Mouse (Mus musculus) macrophage (primary cell): Measurements from ENCODE around the gene Foxf2. TPM values are rescaled to one million over a fixed set of nuclear protein-coding genes. Genes with fewer than 3 reads are reported as not detected.

ENCODE experiments used
- H3K27ac ChIP-seq: fragments of 350-480 bp; formaldehyde crosslinking; 2 replicates; pipeline ENCODE4 v1.9.0; 2021
- H3K36me3 ChIP-seq: fragments of 350-480 bp; formaldehyde crosslinking; 2 replicates; pipeline ENCODE4 v1.9.0; 2021; ENCODE audit errors: inconsistent target
- H3K4me3 ChIP-seq: fragments of 350-480 bp; formaldehyde crosslinking; 2 replicates; pipeline ENCODE4 v1.9.0; 2021; ENCODE audit errors: inconsistent target
- H3K79me2 ChIP-seq: fragments of 350-480 bp; formaldehyde crosslinking; 2 replicates; pipeline ENCODE4 v1.9.0; 2021; ENCODE audit errors: inconsistent target
- WGBS: methylation state at CpG from one replicate; pipeline ENCODE4 v1.1.7; 2026; ENCODE audit warnings: inconsistent platforms; ENCODE audit not compliant: missing documents; 5-methylcytosine and 5-hydroxymethylcytosine counted together
- polyA plus RNA-seq: library from polyadenylated mRNA; stranded (reverse); fragments of 250-400 nt; gene quantifications from 3 replicates; pipeline ENCODE4 v1.2.4, GENCODE M21; 2018; ENCODE audit warnings: inconsistent platforms
- total RNA-seq, 78 experiments: library from RNA; depleted of rRNA; stranded (reverse); fragments of 250-400 nt; gene quantifications; 1 replicate in 9 of 78; 2 replicates in 24 of 78; 3 replicates in 43 of 78; 4 replicates in 2 of 78; pipeline ENCODE4 v1.2.4; 2018; ENCODE audit warnings: inconsistent platforms in 56 of 78

Gene Foxf2
- not detected for total RNA-seq (2018; cell fraction: chromatin; rRNA removed)
- not detected for total RNA-seq (2018; cell fraction: cytosol; rRNA removed)
- total RNA-seq (2018; cell fraction: nucleus; rRNA removed) = not detected
- not detected in 3 replicates for polyA plus RNA-seq

DNA sequence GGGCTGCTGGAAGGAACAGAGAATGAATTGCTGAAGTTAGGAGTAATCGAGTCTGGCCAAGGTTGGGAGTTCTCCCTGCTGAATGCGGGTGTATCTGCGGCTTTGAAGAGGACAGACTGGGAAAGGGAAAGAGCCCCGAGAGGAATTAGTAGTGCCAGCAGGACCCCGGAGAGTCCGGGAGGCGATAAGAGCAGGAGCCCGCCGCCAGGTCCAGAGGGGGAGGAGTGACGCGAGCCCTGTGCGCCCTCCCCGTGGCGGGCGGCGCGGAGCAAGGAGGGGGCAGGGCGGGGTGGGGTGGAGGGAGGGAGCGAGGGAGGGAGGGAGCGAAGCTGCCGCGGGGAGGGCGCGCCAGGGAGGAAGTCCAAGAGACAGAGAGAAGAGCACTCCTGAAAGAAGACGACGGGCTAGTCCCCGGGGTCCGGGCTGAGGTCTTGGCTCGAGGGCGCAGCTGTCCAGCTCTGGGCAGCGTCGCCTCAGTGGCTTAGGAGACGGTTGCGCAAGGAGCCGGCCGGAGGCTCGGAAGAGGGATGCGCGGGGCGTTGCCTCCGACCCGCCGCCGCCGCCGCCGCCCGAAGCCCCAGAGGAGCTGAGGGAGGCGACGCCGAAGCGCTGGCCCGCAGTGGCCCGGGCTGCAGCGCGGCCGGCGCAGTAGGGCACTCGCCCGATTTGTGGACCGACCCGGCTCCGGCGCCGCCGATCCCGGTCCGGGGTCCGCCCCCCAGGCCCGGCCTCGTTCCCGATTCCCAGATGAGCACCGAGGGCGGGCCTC, at the start of gene Foxf2:
TSS of gene Foxf2 (plus strand) at position 484 of the 769 bp plus-strand sequence.
- H3K36me3 ChIP-seq = no peaks in the 10 kb centered on the region
- 2% methylated on average over 69 of the region's 74 CpGs for WGBS
- no peaks in the 10 kb centered on the region for H3K79me2 ChIP-seq
- no peak within 1 kb of the TSS for H3K4me3 ChIP-seq
- H3K27ac ChIP-seq = no peak within 1 kb of the TSS

- Histone ChIP-seq H3K79me2 (no peaks in the 10 kb centered on the region), H3K36me3 (no peaks in the 10 kb centered on the region), H3K27ac (no peak overlapping the region), H3K4me3 (no peak overlapping the region)
- 94% methylated on average over 4 of the region's 4 CpGs for WGBS
These were observed 48.9 kb upstream of the Foxf2 start for GRCm38 (mm10) chr13:31576696-31577095.

DNA sequence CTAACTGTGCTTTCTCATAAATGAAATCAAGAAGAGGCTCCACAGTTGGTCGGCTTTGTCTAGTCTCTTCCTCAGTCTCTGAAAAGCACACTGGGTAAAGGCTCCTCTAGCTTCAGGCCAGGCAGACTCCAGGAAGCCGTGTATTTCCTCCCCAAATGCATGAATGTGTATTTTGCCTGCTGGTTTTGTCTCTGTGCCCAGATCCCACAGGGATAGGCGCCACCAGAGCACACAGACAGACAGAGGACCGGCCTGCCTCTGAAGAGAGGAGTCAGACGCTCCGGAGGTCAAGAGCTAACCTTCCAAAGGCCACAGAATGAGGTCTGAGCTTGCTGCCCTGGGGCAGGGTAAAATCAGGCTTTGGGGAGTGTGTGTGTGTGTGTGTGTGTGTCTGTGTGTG, 48.0 kb upstream of the Foxf2 start:
- 44% methylated on average over 6 of the region's 6 CpGs for WGBS
- Histone ChIP-seq H3K79me2 (no peaks in the 10 kb centered on the region), H3K4me3 (no peak overlapping the region), H3K27ac (no peak overlapping the region), H3K36me3 (no peaks in the 10 kb centered on the region)

DNA sequence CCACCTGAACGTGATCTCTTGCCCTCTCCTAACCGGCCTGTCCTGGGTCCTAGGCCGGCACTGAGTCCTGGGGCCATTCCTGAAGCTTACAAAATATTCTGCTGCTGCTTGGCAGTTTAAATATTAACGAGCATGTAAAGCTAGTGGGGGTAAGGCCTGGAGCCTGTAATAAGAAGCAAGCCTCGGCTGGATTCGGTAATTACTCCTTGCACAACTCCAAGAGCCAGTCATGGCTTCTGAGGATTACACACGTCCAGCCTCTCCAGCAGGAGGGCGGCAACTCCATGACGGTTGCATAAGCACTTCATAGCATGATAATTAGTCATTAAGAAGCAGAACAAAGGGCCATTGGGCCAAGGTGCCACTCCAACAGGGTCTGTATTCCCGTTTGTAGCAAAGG, 47.2 kb upstream of the Foxf2 start:
- no peaks in the 10 kb centered on the region for H3K79me2 ChIP-seq
- H3K27ac ChIP-seq = no peak overlapping the region
- no peak overlapping the region for H3K4me3 ChIP-seq
- 88% methylated on average over 10 of the region's 10 CpGs for WGBS
- no peaks in the 10 kb centered on the region for H3K36me3 ChIP-seq

- no peak overlapping the region for H3K4me3 ChIP-seq
- H3K27ac ChIP-seq = no peak overlapping the region
- no peaks in the 10 kb centered on the region for H3K36me3 ChIP-seq
- 62% methylated on average over 9 of the region's 9 CpGs for WGBS
- H3K79me2 ChIP-seq = no peaks in the 10 kb centered on the region
These were observed 45.8 kb upstream of the Foxf2 start for GRCm38 (mm10) chr13:31579866-31580265.

DNA sequence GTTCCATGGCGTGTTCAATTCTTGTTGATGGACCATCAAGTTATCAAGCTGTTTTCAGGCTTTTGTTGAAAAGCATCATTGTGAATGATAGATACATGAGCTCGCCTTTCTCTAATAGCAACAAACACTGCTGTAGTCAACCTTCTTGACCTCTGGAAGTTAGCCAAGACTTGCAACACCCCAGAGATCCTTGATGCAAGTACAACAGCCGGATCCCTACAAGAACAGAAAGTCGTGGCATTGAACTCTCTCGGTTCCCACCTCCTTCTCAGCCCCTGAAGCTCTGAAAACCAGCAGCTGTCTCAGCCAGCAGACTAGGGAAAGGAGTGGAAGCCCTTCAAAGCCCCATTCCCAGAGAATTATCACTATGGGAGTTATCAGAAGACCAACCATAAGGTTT, 38.3 kb upstream of the Foxf2 start:
- H3K36me3 ChIP-seq = no peaks in the 10 kb centered on the region
- no peak overlapping the region for H3K4me3 ChIP-seq
- H3K27ac ChIP-seq = no peak overlapping the region
- H3K79me2 ChIP-seq = no peaks in the 10 kb centered on the region
- WGBS = 79% methylated on average over 5 of the region's 5 CpGs

DNA sequence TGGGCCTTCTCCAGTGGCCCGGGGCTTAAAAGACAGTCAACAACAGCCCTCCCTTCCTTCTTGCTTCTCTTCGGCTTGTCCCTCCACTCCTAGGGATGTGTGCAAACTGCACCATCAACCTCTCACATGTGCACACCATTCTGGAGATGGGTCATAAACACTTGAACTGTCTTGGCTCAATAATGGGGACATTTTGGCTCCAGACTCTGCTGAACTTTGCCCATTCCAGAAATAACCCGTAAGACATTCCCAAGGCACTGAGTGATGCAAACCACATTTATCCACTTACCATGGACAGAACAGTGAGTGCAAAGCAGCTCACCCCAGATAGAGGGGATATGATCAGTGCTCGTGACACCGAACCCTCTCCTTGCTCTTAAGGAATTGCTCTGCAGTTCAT, 26.0 kb upstream of the Foxf2 start:
- 91% methylated on average over 5 of the region's 5 CpGs for WGBS
- Histone ChIP-seq H3K27ac (no peak overlapping the region), H3K36me3 (no peaks in the 10 kb centered on the region), H3K4me3 (no peak overlapping the region), H3K79me2 (no peaks in the 10 kb centered on the region)

DNA sequence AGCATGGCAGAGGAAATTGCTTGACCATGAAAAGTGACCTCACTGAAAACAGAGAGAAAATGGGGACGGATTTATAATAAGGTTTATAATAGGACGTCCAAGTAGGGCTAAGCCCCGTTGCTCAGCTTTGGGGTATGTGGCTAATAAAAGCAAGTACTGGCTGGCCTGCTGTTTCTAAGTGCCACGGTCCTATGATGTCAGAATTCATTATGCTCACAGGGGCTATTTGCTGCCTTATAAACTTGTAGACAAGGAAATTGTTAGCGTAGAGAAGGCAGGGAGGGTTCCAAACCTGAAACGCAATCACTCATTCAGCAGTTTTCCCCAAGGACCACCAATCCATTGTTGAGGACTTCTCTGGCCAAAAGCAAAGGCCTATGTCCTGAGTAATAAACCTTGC, 21.7 kb upstream of the Foxf2 start:
- H3K27ac ChIP-seq = no peak overlapping the region
- no peak overlapping the region for H3K4me3 ChIP-seq
- H3K36me3 ChIP-seq = no peaks in the 10 kb centered on the region
- 91% methylated on average over 6 of the region's 6 CpGs for WGBS
- no peaks in the 10 kb centered on the region for H3K79me2 ChIP-seq

DNA sequence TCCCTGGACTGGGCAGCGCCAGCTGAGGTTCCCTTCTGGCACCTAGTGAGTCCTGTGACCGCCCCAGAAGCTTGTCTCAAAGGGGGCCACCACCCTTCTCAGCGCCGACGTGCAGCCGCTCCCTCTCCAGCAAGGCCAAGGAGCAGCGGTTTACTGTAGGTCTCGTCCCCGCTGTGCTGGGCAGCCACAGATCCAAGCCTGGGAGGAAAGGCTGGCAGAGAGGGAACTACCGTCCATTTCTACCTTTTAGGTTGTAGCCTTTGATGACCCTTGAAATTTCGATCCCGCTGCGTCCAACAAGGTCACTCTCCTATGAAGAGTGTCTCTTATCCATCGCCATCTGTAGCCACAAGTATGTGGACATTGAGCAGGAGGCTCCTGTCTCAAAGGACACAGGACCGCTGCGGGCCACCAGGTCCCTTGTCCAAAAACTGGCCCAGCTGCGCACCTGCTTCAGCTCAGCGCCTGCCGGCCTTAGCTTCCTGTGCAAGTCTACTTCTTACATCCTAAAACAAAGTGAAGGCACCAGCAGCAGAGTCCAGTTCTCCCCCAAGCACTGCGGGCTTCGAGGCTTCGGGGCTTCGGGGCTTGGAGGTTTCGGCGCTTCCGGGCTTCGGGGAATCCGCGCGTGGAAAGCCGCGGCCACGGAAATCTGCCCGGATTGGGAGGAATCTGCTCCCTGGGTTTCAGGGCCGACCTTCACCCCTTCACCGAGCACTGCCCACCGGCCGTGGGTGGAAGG, 10.7 kb upstream of the Foxf2 start:
- Histone ChIP-seq H3K79me2 (no peaks in the 10 kb centered on the region), H3K36me3 (no peaks in the 10 kb centered on the region), H3K4me3 (no peak overlapping the region), H3K27ac (no peak overlapping the region)
- WGBS = 7% methylated on average over 29 of the region's 38 CpGs

GRCm38 (mm10) chr13:31615561-31616165, 10.0 kb upstream of the Foxf2 start:
- Histone ChIP-seq H3K79me2 (no peaks in the 10 kb centered on the region), H3K27ac (no peak overlapping the region), H3K36me3 (no peaks in the 10 kb centered on the region), H3K4me3 (no peak overlapping the region)
- 7% methylated on average over 17 of the region's 17 CpGs for WGBS

DNA sequence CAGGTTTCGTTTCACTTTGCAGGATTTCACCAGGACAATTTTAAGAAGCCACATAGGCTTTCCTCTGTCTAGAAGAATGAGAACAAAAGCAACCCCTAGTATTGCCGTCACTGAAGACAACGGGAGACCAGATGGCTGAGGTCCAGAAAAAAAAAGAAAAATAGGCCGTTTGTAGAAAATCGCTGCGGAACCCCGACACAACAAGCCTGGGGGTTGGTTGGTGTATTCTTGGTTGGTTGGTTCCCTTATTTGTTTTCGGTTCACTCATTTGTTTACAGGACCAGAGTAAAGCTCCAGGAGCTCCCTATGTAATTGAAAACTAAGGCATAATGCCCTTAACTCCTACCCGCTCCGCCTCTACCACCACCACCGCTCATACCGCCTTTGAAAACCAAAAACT, 7.6 kb upstream of the Foxf2 start:
- no peak overlapping the region for H3K4me3 ChIP-seq
- 1% methylated on average over 12 of the region's 12 CpGs for WGBS

GRCm38 (mm10) chr13:31618416-31618815, 7.2 kb upstream of the Foxf2 start:
- WGBS = under 1% methylated on average over 14 of the region's 14 CpGs

More for the DNA sequence above, 7.6 kb upstream of the Foxf2 start:
- H3K27ac ChIP-seq = no peak overlapping the region
- no peaks in the 10 kb centered on the region for H3K36me3 ChIP-seq
- no peaks in the 10 kb centered on the region for H3K79me2 ChIP-seq

GRCm38 (mm10) chr13:31618919-31619655, 6.5 kb upstream of the Foxf2 start:
- H3K4me3 ChIP-seq = no peak overlapping the region
- H3K27ac ChIP-seq = no peak overlapping the region
- 17% methylated on average over 18 of the region's 18 CpGs for WGBS
- no peaks in the 10 kb centered on the region for H3K36me3 ChIP-seq
- no peaks in the 10 kb centered on the region for H3K79me2 ChIP-seq

More at GRCm38 (mm10) chr13:31618416-31618815, 7.2 kb upstream of the Foxf2 start:
- H3K79me2 ChIP-seq = no peaks in the 10 kb centered on the region
- no peak overlapping the region for H3K27ac ChIP-seq
- no peaks in the 10 kb centered on the region for H3K36me3 ChIP-seq
- H3K4me3 ChIP-seq = no peak overlapping the region

DNA sequence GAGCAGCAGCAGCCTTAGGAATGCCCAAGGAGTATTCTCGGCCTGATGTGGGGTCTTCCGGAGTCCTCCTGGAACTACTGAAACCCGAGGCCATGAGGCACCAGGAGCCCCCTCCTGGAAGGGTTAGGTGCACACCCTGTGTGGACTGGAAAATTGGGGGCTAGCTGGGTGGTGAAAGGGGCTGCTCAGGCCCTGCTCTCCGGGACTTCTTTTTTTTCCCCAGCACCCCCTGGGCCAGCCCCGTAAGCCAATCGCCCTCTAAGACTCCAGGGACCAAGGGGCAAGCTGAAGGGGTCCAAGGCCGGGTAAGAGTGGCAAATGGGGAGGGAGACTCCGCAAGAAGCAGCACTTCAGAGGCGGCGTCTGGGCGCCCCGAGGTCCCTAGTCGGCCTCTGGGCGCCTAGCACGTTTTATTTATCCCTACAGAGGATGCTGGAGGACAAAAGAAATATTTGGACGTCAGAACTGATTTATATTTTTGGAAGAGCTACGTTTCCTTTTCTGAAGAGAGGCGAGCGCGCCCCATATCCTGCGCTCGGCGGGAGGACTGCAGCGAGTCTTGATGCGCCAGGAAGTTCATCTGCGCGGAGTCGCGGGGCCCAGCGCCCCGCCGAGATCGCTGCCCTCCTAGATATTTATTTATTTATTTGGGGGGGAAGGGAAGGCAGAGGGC, 5.7 kb upstream of the Foxf2 start:
- no peaks in the 10 kb centered on the region for H3K79me2 ChIP-seq
- H3K4me3 ChIP-seq = no peak overlapping the region
- H3K27ac ChIP-seq = no peak overlapping the region
- WGBS = 4% methylated on average over 33 of the region's 33 CpGs
- H3K36me3 ChIP-seq = no peaks in the 10 kb centered on the region
